9 mouse cellular contexts compared by ENCODE assay signal in genomic region chr3:149705724-149706123, GRCm38 (mm10).
DNase-seq lines count a peak whose midpoint lies in the region; ATAC-seq lines count a peak whose summit lies in the region.
"Had no signal": no experiment of that assay in that cellular context is flagged by ENCODE, and none has a peak within 500 bp of the region (broad histone marks: within the 10 kb centered on the region; RNA-seq: fewer than 3 reads in every experiment).

No protein-coding gene starts in this region.

- no peaks in the 10 kb centered on the region for H3K27me3 ChIP-seq in midbrain, embryonic 15.5 days (replicated peaks)
- H3K27me3 ChIP-seq in midbrain, embryonic 10.5 days (ENCODE audit: low read depth, poor library complexity, severe bottlenecking): no peaks in the 10 kb centered on the region
- H3K27me3 ChIP-seq in limb, embryonic 15.5 days: no peaks in the 10 kb centered on the region

- no peaks in the 10 kb centered on the region for H3K4me1 ChIP-seq in midbrain, embryonic 15.5 days
- no peaks in the 10 kb centered on the region for H3K4me1 ChIP-seq in midbrain, embryonic 10.5 days
- H3K4me1 ChIP-seq in limb, embryonic 15.5 days: no peaks in the 10 kb centered on the region

- H3K4me3 ChIP-seq in midbrain, embryonic 15.5 days: no peak overlapping the region
- no peak overlapping the region for H3K4me3 ChIP-seq in midbrain, embryonic 10.5 days
- peak overlapping the region; percentile 5 for H3K4me3 ChIP-seq in limb, embryonic 15.5 days

- WGBS in midbrain, embryonic 15.5 days: 78% methylated on average over 10 of the region's 10 CpGs
- 95% methylated on average over 10 of the region's 10 CpGs for whole genome bisulfite sequencing in midbrain, embryonic 10.5 days
- WGBS in limb, embryonic 15.5 days: 47% methylated on average over 10 of the region's 10 CpGs

- peak overlapping the region; percentile 5; the same call in 1 of the 2 replicates for H3K4me2 ChIP-seq in midbrain, embryonic 15.5 days
- H3K4me2 ChIP-seq in limb, embryonic 15.5 days: peak overlapping the region; percentile 29
- H3K4me2 ChIP-seq: liver, embryonic 11.5 days had no signal

- H3K36me3 ChIP-seq in midbrain, embryonic 15.5 days (replicated peaks): no peaks in the 10 kb centered on the region
- H3K36me3 ChIP-seq in midbrain, embryonic 10.5 days: no peaks in the 10 kb centered on the region
- no peaks in the 10 kb centered on the region for H3K36me3 ChIP-seq in limb, embryonic 15.5 days

- no peaks in the 10 kb centered on the region for H3K9me3 ChIP-seq in midbrain, embryonic 15.5 days
- no peaks in the 10 kb centered on the region for H3K9me3 ChIP-seq in midbrain, embryonic 10.5 days (replicated peaks)
- no peaks in the 10 kb centered on the region for H3K9me3 ChIP-seq in limb, embryonic 15.5 days

- no peak for ATAC-seq in midbrain, embryonic 15.5 days (replicated peaks)
- no peak for ATAC-seq in limb, embryonic 15.5 days (ENCODE audit: insufficient number of reproducible peaks, low FRiP score, low TSS enrichment, low read depth)

- intact Hi-C loops in heart, postnatal 25 days (cut with DNase I): no loop called here

- no peak overlapping the region for H3K27ac ChIP-seq in midbrain, embryonic 15.5 days
- H3K27ac ChIP-seq in midbrain, embryonic 10.5 days (replicated peaks): no peak overlapping the region
- no peak overlapping the region for H3K27ac ChIP-seq in limb, embryonic 15.5 days

- no peak overlapping the region for H3K9ac ChIP-seq in midbrain, embryonic 15.5 days
- H3K9ac ChIP-seq in limb, embryonic 15.5 days: no peak overlapping the region

- DNase-seq in cerebellum, postnatal 10 days: peak; percentile 22 to 43
- no peak for DNase-seq in cerebellum, adult 11-12 months
- DNase-seq in midbrain, embryonic 10.5 days (ENCODE audit: low spot score): no peak
- DNase-seq in adrenal gland, adult 18-20 months (ENCODE audit: low spot score in 2 of 2): no peak
- no peak for DNase-seq in thymus, postnatal 14 days
- DNase-seq in heart, postnatal 25 days (ENCODE audit: low spot score): no peak

Comparison
In these comparisons a context has a peak if more than half of its experiments do, and no peak if none do; other contexts are left out.
1. DNase-seq: peak in cerebellum, postnatal 10 days (2 of 2); none in cerebellum, adult 11-12 months (single experiment), midbrain, embryonic 10.5 days (single experiment), adrenal gland, adult 18-20 months (0 of 2), thymus, postnatal 14 days (single experiment) and heart, postnatal 25 days (single experiment).